Mouse (Mus musculus) adrenal gland, postnatal 36 days (tissue): ENCODE data around the gene Tbxas1. TPM values are rescaled to one million over a fixed set of nuclear protein-coding genes. Genes with fewer than 3 reads are reported as not detected.

ENCODE experiments used
- DNase-seq, 2 experiments: peaks; one replicate each; pipeline ENCODE4 v3.0.0; 2021; ENCODE audit warnings: mixed read lengths in 1 of 2
- total RNA-seq, 2 experiments: library from RNA; stranded (reverse); gene quantifications; 2 replicates each; pipeline ENCODE4 v1.2.3; 2021

Gene Tbxas1
- total RNA-seq, 2 experiments from 2014 or later: 5.6 to 9.5 TPM

DNA sequence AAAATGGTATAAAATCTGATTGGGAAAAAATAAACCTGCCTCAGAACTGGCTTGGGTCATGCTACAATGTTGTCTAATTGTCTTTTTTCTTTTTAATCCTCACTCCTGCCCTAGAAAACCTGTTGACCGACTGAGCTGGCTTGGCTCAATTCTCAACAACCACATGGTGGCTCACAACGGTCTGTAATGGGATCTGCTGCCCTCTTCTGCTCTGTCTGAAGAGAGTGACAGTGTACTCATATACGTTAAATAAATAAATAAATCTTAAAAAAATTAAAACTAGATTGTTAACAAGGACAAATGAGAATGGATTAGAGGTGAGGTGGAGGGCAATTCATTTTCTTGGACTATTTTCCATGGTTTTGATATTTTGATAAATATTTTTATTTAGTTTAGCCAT is 245.5 kb downstream of the Tbxas1 start:
- no peak for DNase-seq

DNA sequence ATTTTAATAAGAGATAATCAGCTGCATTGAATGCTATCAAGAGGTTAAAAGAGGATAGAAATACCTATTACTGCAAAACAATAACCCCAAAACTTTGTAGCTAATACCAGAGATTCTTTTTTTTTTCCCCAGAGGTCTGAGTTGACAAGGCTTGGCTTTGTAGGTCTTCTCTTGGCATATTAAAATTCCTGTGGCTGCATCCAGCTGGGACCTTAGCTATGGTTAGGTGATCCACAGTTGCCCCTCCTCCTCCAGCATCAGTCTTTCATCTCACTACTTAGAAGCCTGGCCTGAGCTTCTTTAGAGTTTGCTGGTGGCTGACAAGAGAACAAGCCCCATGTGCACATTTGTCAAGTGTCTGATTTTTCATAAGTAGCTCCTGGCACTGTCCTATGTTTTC is 249.5 kb downstream of the Tbxas1 start:
- no peak for DNase-seq

DNA sequence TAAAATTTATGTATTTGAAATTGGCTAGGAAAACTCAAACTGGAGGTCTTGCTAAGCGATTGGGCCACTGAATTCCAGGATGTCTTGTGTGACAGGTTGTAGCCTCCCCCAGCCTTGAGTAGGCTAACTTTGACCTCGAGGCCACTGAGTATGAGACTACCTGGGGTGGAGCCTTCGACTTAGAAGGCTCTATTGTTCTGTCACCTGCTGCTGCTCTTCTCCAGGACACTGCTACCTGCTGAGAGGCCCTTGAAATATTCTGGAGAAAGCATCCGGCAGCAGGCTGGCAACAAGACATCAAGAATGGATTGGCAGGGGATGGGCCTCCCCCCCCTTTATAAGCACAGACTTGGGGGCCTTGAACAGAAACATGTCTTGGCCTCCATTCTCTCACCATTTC is 256.3 kb downstream of the Tbxas1 start:
- DNase-seq: no peak

DNA sequence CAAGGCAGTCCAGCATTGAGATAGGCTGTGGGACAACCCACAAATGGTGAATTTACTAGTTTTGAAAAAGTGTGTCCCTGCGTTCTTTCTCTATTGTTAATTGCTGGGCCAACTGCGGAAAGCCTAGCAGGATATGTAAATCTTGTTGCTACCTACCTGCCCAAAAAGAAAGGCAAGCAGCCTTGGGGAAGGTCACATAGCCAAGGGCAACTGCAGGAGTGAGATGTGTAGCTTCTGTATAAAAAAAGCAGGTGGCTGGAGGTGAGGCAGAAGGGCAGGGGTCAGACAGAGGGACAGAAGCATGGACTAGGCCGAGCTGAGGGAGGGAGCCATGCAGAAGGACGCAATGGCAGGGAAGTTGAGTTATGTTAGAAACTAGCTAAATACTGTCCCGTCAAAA is 257.4 kb downstream of the Tbxas1 start:
- DNase-seq: no peak

Other genes with a start within 250 kb of the Tbxas1 start
- gene Klrg2, start 238.2 kb upstream of the Tbxas1 start, total RNA-seq: 1 to 10 TPM; 3.2 to 4.3 TPM
- 1 to 10 TPM in 1 of 2 experiments, under 1 TPM in 1; 0.99 to 4.1 TPM for gene Clec2l, start 212.3 kb upstream of the Tbxas1 start, total RNA-seq
- gene Hipk2, start 761 bp downstream of the Tbxas1 start, total RNA-seq: 100 to 1,000 TPM; 126 to 136 TPM
- 10 to 100 TPM; 18.6 to 23.7 TPM for gene Parp12, start 242.9 kb downstream of the Tbxas1 start, total RNA-seq